Mouse (Mus musculus): Measurements from ENCODE around the gene Cnksr3.

Cnksr3 gene

GRCm38 (mm10) chr10:7149671-7150595 is 62.1 kb downstream of the Cnksr3 start:
- DNase-seq (ENCODE audit: low spot score in 2 of 2) = no peak

GRCm38 (mm10) chr10:7145614-7146013 is 66.4 kb downstream of the Cnksr3 start:
- no peak for DNase-seq (ENCODE audit: low spot score in 2 of 2)

- no peak for DNase-seq (ENCODE audit: low spot score in 2 of 2)
These were observed 67.8 kb downstream of the Cnksr3 start for GRCm38 (mm10) chr10:7144081-7144783.

GRCm38 (mm10) chr10:7142287-7142686 is 69.8 kb downstream of the Cnksr3 start:
- no peak for DNase-seq (ENCODE audit: low spot score in 2 of 2)

- DNase-seq (ENCODE audit: low spot score in 2 of 2) = no peak
These were observed 71.8 kb downstream of the Cnksr3 start for GRCm38 (mm10) chr10:7140282-7140681.

GRCm38 (mm10) chr10:7138049-7138448 is 74.0 kb downstream of the Cnksr3 start:
- DNase-seq (ENCODE audit: low spot score in 2 of 2) = no peak

- no peak for DNase-seq (ENCODE audit: low spot score in 2 of 2)
These were observed 76.3 kb downstream of the Cnksr3 start for GRCm38 (mm10) chr10:7135751-7136150.

- no peak for DNase-seq (ENCODE audit: low spot score in 2 of 2)
These were observed 79.0 kb downstream of the Cnksr3 start for GRCm38 (mm10) chr10:7133005-7133404.

GRCm38 (mm10) chr10:7131441-7131840 is 80.6 kb downstream of the Cnksr3 start:
- no peak for DNase-seq (ENCODE audit: low spot score in 2 of 2)

- DNase-seq (ENCODE audit: low spot score in 2 of 2) = no peak
These were observed 84.2 kb downstream of the Cnksr3 start for GRCm38 (mm10) chr10:7127828-7128227.

- no peak for DNase-seq (ENCODE audit: low spot score in 2 of 2)
These were observed 85.2 kb downstream of the Cnksr3 start for GRCm38 (mm10) chr10:7126882-7127281.

GRCm38 (mm10) chr10:7126287-7126686 is 85.8 kb downstream of the Cnksr3 start:
- no peak for DNase-seq (ENCODE audit: low spot score in 2 of 2)

- no peak for DNase-seq (ENCODE audit: low spot score in 2 of 2)
These were observed 87.0 kb downstream of the Cnksr3 start for GRCm38 (mm10) chr10:7124993-7125392.

GRCm38 (mm10) chr10:7122294-7122693 is 89.7 kb downstream of the Cnksr3 start:
- no peak for DNase-seq (ENCODE audit: low spot score in 2 of 2)

- DNase-seq (ENCODE audit: low spot score in 2 of 2) = no peak
These were observed 91.8 kb downstream of the Cnksr3 start for GRCm38 (mm10) chr10:7120206-7120605.

GRCm38 (mm10) chr10:7118258-7119077 is 93.6 kb downstream of the Cnksr3 start:
- DNase-seq (ENCODE audit: low spot score in 2 of 2) = no peak

- DNase-seq (ENCODE audit: low spot score in 2 of 2) = no peak
These were observed 94.3 kb downstream of the Cnksr3 start for GRCm38 (mm10) chr10:7117785-7118184.

GRCm38 (mm10) chr10:7114796-7115195 is 97.2 kb downstream of the Cnksr3 start:
- no peak for DNase-seq (ENCODE audit: low spot score in 2 of 2)

GRCm38 (mm10) chr10:7113747-7114146 is 98.3 kb downstream of the Cnksr3 start:
- no peak for DNase-seq (ENCODE audit: low spot score in 2 of 2)

- no peak for DNase-seq (ENCODE audit: low spot score in 2 of 2)
These were observed 98.9 kb downstream of the Cnksr3 start for GRCm38 (mm10) chr10:7113144-7113543.

GRCm38 (mm10) chr10:7111462-7112000 is 100.5 kb downstream of the Cnksr3 start:
- no peak for DNase-seq (ENCODE audit: low spot score in 2 of 2)

GRCm38 (mm10) chr10:7103872-7104271 is 108.2 kb downstream of the Cnksr3 start:
- no peak for DNase-seq (ENCODE audit: low spot score in 2 of 2)
